Mouse (Mus musculus) cortical plate, adult 2 months (tissue): ENCODE measurements around the gene Dab2ip.

Experiments used
- CTCF ChIP-seq: fragments of 200-500 bp; IDR thresholded peaks from 2 replicates; pipeline ENCODE4 v1.5.1; 2011; ENCODE audit warnings: mild to moderate bottlenecking, control low read depth, low read length; ENCODE audit not compliant: insufficient read depth; ENCODE audit errors: extremely low read depth
- POLR2A ChIP-seq: fragments of 200-500 bp; IDR thresholded peaks from 2 replicates; pipeline ENCODE4 v1.6.1; 2011; ENCODE audit warnings: mild to moderate bottlenecking, low read length, control low read depth; ENCODE audit not compliant: insufficient read depth; ENCODE audit errors: extremely low read depth

DNA sequence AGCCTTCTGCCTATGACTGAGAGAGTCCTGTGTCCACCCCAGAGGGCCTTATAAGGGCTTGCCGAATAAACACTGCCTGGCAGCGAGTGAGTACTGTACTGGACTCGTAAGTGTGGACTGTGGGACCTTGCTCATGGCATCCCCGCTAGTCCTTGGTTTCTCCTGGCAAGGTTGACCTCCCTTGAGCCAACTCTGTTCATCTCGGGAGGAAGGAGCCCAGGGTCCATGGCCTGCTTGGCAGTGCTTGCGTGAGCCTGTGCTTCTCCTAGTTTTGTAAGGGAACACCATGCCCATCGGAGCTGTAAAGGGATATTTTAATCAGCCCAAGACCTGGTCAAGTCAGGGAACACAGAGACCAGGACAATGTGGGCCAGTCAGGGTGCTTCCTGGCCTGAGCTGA, 54.2 kb downstream of the Dab2ip start:
- TF ChIP-seq POLR2A (no peak), CTCF (no peak)
